Mouse (Mus musculus) lung, postnatal 25 days (tissue): Measurements from ENCODE around the gene Shpk.

ENCODE experiments used
- DNase-seq: peaks from one replicate; pipeline ENCODE4 v3.0.0; 2022; ENCODE audit warnings: low spot score

Shpk gene

DNA sequence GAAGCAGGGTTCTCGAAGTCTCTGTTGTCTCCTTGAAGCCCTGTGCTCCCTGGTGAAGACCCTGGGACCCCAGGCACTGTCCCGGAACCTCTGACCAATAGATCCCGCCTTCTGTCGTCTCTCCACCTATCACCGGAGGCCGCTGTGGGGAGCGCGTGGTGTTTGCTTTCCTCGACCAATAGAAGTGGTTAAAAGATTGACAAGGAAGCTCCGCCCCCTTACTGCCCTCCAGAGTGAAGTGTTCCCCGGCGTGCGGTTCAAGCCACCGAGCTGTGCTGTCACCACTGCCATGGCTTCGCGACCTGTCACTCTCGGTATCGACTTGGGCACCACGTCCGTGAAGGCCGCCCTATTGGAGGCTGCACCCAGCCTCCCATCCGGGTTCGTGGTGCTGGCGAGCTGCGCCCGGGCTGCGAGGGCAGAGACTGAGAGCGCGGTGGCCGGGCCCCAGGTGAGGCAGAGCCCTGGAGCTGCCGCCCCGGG, at the start of gene Shpk:
Shpk (plus strand) TSS at position 231 of the 483 bp plus-strand sequence.
- peak; percentile 97 for DNase-seq

DNA sequence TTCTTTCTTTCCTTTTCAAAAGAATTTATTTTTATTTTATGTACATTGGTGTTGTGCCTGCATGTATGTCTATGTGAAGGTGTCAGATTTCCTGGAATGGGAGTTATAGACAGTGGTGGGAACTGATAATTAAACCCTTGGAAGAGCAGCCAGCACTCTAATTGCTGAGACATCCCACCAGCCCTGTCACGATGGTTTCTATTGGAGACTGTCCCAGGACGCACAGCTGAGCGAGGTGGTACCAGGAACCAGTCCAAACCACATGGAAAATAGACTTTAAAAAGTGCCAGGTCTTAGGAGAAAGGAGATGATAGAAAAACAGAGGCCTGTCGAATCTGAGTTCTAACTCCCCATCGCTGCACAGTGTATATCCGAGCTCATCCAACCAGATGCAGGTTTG, 44.2 kb upstream of the Shpk start:
- DNase-seq, result no peak

DNA sequence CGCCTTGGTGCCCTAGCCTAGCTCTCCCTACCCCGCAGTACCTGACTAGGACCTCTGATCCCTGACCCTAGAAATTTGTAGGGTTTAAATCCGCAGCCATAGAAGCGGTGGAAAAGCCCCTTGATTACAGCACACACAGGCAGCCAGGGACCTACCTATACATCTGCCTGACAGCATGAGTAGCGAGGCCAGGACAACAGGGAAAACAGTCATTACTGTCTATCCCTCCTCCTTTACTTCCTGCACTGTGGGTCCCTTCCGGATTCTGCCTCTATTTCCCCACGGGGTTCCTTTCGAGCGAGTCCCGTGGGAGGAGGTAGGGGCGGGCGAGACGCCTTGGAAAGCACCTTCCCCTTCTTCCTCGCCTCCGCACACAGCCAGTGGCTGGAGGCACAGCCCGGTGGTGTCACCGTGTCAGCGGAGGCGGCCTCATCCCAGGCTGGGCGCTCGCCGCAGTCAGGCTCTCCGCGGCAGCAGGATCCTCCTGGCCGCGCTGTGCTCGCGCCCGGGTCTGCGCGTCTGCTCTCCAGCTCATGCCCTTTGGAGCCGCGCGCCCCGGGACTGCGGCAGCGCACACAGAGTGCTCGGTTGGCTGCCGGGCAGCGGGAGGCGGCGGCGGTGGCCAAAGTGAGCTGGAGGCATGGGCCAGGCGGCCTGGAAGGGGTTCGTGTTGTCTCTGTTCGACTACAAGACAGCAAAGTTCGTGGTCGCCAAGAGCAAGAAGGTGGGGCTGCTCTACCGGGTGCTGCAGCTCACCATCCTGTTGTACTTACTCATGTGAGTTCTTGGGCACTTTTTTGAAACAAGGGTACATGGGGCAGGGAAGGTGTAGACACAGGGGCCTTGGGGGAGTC, 39.1 kb upstream of the Shpk start, which contains the start of gene P2rx5:
P2rx5 (plus strand) TSS at position 465 of the 854 bp plus-strand sequence.
- DNase-seq, result no peak

DNA sequence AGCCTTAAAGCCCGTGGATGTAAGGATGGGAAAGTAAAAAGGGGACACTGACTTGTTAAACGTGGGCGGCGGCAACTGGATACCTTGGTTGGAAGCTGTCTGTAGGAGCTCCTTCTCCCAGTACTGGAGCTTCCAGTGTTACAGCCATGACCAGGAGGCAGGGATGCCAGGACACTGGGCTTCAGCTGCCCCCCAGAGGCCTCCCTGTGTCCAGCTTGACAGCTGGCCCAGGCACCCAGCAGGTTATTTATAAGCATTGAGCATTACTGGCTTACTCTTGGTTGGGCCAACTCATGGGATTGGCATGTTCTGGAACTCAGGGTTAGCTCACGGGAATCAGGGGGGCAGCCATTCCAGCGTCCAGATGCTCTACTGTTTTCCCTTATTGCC, 38.5 kb upstream of the Shpk start:
- DNase-seq, result peak; percentile 56

DNA sequence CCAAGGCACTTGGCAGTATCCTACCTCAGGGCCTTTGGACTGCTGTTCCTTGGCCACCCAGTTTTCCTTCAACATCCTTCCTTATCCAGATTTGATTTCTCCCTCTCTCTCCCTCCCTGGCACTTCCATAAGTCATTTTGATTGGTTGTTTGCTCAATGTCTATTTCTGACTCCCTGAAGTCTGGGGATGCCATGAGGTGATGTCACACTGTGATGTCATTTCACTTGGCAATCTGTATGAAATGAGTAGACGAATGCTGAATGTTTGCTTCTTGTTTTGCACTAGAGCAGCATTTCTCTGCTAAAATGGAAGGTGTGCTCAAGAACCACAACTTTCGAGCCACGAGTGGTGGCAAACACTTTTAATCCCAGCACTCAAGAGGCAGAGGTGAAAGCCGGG, 37.6 kb upstream of the Shpk start:
- no peak for DNase-seq

DNA sequence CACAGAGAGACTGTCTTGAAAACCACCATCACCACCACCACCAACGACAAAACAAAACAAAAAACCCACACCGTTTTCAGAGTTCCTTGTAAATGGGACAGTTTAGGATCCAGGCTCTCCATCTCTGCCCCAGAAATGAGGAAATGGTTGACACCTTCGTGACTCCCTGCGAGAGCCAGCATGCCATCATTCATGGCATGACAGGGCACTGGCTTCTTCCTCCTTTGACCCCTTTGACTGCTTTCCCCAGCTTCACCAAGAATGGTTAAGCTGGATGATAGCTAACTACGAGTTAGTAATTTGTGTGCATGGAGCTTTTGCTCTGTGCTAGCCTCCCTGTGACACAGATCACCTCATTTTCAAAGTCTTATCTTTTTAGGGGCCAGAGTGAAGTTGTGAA, 37.0 kb upstream of the Shpk start:
- no peak for DNase-seq

DNA sequence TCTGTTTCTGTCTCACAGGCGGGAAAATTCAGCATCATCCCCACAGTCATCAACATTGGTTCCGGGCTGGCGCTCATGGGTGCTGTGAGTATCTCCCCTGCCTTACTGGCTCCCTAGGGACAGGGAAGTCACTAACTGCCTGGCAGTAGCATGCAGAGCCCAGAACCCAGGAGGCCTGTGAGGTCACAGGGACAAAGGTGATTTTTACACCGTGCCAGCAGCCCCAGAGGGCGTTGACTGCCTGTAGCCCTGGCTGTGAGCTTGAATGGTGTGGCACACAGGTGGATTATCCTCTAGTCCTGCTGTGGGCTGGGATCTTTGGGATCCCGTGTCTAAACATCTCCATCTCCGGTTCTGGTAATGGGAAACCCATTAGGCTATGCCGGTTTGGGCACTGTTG, 31.2 kb upstream of the Shpk start:
- no peak for DNase-seq

DNA sequence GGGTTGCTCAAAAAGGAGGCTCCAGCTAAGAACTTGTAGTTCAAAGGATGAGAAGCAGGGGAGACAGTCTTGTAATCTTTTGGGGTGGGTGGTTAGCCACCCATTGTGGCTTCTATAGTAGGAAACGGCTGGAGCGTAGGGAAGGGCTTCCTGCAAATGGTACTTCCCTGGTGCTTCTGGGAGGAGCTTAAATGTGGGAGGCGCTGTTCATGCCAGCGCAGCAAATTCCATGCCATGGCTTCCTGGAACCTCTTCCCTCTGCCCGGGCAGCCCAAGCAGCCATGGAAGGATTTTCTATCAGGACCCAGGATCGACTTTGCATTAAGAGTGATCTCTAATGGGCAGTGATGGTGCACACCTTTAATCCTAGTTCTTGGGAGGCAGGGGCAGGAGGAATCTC, 30.7 kb upstream of the Shpk start:
- DNase-seq, result no peak

DNA sequence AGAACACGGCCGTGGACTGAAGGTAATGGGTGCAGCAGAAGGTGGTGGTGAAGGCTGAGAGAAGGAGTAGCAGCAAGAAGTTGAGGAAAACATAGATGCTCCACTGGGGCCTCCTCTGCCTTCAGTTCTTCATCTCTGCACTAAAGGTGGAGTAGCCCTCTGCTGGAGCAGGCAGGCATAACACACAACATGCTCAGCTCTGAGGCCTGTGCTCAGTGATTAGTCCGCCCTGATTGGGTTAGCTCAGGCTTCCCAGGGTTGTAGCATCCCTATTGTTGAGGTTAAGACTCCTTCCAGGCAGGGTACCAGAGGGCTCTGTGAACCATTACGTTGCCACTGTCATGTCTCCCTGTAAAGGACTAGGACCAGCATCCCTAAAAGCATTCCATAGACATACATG, 30.0 kb upstream of the Shpk start:
- DNase-seq, result peak; percentile 59

DNA sequence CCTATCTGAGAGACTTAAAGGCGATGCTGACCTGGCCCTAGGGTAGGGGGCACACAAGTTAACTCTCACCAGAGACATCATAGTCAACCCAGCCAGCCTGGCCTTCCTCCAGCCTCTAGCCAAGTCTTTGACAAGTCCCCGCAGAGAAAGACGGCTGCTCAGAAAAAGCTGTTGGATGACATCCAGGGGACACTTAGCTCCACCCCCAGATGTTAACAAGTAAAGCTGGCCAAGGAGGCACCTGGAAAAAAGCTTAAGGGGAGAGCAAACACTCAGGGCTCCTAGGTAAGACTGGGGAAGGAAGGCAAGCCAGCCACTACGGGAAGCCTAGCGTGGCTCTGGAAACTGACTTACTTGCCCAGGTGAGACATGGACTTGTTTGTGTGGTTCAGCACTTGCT, 27.1 kb upstream of the Shpk start:
- peak; percentile 91 for DNase-seq

DNA sequence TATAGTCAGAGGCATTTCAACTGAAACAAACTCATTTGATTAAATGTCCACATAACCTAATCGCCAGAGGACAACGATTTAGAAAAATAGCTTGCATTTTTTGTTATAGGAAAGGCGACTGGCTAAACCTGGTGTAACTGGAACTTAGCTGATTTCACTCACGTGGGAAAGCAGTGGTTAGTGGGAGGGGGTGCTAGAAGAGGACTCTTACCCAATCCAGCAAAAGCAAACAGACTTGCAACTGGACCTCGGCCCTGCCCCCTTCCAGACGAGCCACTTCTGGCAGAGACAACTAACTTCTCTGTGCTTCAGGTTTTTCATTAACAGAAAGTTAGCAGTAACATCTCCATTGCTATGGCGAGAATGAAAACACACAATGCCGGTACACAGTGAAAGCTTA, 23.6 kb upstream of the Shpk start:
- peak; percentile 90 for DNase-seq

DNA sequence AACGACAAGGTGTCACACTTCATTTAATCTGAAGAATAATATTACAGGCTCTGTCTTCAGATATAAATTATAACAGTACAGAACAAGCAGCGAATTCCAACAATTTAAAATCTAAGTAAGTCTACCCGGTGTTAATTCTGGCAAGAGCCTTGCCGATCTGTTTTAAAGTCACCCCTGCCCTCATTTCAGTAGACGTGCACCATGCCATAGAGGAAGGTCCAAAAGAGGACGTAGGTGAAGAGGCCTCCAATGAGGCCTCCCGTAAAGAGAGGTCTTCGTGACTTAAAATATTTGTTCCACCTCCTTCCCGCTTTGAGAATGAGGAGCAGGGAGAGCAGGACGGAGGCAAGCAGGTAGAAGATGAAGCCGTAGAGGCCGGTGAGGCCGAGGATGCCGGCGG, 23.1 kb upstream of the Shpk start:
- DNase-seq, result no peak

DNA sequence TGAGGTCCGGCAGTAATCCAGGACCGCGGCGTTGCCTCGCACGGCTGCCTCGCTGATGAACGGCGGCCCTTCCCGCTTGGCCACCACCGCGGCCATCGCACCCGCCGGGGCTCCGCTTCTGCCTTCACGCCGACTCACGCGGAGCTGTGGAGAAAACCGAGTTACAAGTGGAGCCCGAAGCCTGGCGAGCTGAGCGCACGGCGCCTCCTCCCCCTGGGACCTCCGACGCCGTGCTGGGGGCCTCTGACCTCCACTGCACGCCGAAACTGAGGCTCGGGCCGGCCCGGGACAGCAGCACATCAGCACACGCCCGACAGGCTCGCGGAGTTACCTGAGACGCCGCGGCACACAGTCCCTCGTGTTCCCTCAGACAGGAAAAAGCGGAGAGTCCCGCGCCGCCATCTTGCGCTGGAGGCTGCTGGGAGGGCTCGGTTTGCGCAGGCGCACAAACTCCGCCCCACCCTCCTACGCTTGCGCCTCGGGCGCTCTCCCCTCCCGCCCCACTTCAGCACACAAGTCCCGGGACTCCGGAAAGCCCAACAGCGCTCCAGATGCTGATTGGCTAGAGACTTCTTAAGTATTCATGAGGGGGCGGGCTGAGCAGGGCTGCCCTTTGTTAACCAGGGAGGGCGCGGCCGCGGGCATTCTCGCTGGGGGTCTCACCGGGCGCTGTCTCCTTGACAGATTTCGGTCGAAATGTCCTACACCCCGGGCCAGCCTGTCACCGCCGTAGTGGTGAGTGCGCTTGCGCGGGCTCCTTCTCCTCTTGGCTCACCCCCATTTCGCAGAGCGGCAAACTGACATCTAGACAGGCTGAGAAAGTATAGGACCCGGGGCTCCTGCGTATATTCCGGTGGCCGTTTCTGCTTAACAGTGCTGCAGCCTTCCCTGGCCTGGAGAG, 22.4 kb upstream of the Shpk start, which contains the start of the genes Emc6 and Tax1bp3:
Emc6 (minus strand) TSS at position 430 of the 901 bp plus-strand sequence.
Tax1bp3 (plus strand) TSS at position 476 of the 901 bp plus-strand sequence.
- DNase-seq, result peak; percentile 98

DNA sequence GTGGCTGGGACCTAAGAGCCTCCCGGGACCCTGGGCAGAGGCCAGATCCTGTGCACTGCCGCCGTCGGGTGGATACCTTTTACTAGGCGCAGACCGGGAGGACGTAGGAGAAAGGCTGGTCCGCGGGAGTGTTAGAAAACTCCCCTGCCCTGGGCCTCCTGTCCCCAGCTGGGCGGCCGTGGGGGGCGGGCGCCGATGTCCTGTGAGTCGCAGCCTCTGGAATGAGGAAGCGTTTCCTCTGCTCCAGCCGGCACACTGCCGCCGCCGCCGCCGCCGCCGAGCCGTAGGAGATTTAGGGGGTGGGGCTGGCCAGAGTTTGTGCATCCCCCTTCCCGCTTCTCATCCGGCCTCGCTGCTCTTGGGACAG, 21.8 kb upstream of the Shpk start:
- peak; percentile 88 for DNase-seq

DNA sequence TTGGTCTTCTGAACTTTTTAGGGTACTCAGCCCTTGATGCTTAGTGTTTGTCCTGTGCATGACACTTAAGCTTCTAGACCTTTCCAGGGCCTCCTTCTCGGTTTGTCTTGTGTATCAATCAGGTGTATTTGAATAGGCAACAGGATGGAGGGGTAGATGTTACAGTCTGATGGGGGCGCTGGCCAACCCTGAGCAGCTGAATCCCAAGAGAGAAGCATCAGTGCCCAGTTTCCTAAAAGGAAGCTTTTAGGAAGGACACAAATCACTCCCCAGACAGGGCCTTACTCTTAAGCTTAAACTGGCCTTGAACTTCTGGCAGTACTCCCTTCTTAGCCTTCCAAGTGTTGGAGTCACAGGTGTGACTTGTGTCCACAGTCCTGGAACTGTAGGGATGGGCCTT, 21.4 kb upstream of the Shpk start:
- DNase-seq, result no peak

DNA sequence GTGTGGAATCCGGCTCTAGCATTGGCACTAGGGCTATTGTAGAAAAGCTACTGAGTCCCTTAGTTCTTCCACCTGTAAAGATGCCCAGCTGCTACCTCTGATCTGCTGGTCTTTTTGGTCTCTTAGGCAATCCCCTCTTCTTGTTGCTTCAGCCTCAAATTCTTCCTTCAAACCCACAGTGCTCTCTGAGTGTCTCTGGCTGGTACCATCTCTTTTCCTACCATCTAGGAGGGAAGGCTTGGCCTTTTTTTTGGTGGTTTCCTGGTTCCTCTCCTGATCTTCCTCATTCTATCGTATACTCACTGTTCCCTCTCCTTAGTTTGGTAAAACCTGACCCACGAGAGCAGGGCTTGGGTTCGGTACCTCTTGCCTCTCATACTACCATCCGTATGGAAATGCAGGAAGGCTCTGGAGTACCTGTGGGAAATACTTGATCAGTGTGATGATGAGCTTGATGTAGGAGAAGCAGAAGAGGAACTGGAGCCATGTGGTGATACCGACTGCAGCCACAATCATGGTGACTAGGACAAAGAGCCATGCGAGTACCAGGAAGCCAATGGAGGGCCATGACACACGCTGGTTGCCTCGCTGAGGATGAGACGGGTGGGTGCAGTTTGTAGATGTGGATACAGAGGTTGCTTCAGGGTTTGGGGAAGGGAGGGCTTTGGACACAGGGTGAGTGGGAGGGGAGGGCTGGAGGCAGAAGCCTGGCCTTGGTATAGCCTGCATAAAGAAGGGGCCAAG, 13.2 kb upstream of the Shpk start:
- no peak for DNase-seq

DNA sequence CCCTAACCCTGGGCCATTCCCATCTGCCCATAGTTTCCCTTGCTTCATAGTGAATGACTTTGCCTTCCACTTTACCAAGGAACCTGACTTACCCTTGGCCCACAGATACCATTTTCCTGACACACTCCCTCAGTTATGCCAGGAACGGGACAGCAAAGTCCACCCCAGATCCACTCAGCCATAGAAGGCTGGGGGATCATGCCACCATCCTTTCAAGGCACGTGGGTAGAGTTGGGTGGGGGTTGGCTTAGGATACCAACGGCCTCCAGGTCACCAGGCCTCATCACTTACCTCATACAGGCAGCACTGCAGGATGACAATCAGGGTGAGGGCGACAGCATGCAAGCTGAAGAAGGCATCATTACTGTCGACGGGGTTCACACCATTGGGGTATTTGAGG, 12.0 kb upstream of the Shpk start:
- no peak for DNase-seq

DNA sequence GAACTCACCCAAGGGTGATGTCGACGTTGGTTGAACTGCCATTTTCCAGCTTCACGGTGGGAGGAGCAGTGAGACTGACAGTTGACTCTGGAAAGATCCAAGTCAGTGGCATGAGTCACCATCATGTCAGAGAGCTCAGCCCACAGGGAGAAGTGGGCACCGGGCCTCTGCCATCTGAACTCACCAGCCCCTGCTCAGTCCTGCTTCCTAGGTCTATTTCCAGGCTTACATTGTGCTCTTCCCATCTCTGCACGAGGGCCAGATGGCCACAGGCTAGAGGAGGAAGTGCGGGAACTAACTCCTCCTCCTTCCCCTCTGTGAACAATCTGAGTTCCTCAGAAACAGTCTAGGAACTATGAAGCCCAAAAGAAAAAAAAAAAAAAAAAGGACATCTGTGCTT, 6.2 kb upstream of the Shpk start:
- no peak for DNase-seq

DNA sequence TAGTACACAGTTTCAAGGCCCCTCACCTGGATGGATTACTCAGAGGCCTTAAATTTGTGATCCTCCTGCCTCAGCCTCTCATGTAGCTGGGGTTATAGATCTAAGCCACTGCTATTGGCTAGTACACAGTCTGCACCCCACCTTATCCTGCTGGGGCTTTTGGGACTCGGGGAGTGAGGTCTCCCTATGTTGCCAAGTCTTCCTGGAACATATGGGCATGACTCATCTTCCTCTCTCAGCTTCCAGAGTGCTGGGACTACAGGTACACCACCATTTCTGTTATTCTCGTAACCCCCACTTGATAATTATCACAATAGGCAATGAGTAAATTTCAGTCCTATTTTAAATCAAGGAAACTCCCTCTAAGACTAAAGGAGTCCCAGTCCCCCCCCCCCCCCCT, 4.8 kb upstream of the Shpk start:
- no peak for DNase-seq

DNA sequence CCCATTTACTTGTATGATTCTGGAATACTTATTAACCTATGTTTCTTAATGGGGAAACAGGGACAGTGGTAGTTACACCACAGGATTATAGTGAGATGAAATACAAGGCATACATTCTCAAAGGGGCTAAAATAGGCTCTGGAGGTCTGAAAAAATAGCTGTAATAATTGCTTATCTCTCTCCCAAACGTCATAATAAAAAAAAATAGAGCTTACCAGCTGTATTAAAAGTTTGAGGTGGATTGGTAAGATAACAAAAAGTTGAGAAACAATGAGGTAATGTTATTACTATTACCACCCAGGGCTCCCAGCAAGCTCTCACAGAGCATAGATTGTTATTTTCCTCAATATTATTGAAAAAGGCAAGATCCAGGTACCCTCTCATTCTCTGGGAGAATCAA, 1.1 kb upstream of the Shpk start:
- DNase-seq, result no peak

DNA sequence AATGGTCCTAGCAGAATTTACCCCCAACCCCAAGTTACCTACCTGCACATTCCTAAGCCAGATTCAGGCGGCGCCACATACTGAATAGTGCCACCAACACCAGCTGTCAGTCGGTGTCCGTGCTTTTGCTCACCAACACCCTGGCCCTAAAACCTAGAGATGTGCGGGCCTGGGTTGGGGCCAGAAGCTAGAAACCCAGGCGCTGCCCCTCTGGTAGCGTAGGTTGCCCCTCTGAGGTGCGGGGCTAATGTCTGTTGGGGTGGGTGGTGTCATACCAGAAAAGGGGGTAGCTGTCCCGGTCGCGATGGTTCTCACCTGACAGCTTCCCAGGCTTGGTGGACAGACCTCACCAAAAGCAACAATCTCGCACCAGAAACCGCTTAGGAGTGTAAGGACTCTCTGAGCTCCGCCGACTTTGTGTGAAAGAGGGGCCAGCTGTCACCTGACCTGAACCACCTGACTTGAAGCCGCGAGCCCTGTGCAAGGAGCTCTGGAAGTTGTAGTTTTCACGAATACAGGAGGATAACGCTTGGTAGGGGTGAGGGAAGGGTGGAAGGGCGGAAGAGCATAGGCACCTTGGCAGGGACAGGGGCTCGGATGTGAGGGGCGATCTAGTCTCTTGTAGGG, 544 bp upstream of the Shpk start, which contains the start of gene Ctns:
Ctns (minus strand) TSS at position 440 of the 627 bp plus-strand sequence.
- peak; percentile 92 for DNase-seq

DNA sequence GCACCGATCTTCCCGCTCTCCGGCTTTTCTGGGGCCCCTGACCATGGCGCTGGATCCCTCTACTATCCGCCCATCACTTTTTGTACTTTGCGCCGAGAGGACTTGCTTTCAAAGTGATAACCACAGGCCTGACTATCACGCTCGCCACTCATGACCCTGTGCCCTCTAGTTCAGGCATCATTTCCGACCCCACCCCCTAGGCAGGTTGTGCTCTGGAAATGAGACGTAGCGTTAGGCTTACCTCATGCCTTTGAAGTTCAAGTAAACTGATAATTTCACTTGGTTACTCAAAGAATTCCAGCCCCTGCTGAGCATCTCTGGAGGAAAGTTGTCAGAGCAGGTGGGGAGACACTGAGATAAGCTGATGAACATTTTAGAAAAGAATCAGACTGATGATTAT, 619 bp downstream of the Shpk start:
- no peak for DNase-seq
